Mouse (Mus musculus): ENCODE results near the gene Edar.
A peak's percentile ranks its signal among the peaks of the same experiment; 100 is the strongest.

GRCm38 (mm10) chr10:58559098-58559497 lies 116.4 kb downstream of the Edar start:
- peak; percentile 67 for TF ChIP-seq CTCF (conservative IDR thresholded peaks at IDR 0.05; ENCODE audit: insufficient read depth, insufficient read length, low read depth, low read length)
- TF ChIP-seq POLR2A (IDR thresholded peaks at IDR 0.05; ENCODE audit: low read depth, low read length): no peak

Data from kidney, adult 2 months (tissue).